Mouse (Mus musculus) myocyte (in vitro differentiated cells): ENCODE data around the gene Car2.

Experiments
- MAX ChIP-seq: IDR thresholded peaks from one replicate; pipeline ENCODE4 v1.6.1; 2011; ENCODE audit warnings: low read depth, mild to moderate bottlenecking, control low read depth
- POLR2A ChIP-seq: IDR thresholded peaks from one replicate; pipeline ENCODE4 v1.6.1; 2011; ENCODE audit warnings: low read depth, mild to moderate bottlenecking, control low read depth, moderate library complexity; ENCODE audit not compliant: insufficient read length
- POLR2AphosphoS2 ChIP-seq: IDR thresholded peaks from one replicate; pipeline ENCODE4 v1.6.1; 2011; ENCODE audit warnings: low read depth, control low read depth; ENCODE audit not compliant: insufficient read length
- USF1 ChIP-seq: IDR thresholded peaks from one replicate; pipeline ENCODE4 v1.6.1; 2011; ENCODE audit warnings: low read depth, mild to moderate bottlenecking, control low read depth, moderate library complexity

GRCm38 (mm10) chr3:14878749-14879223 lies 7.3 kb upstream of the Car2 start:
- no peak for TF ChIP-seq USF1
- no peak for TF ChIP-seq POLR2AphosphoS2
- TF ChIP-seq POLR2A, result no peak
- TF ChIP-seq MAX, result no peak
